Mouse (Mus musculus) ZHBTc4 (cell line): ENCODE data around the gene Hlf.

Experiments used
- DNase-seq: peaks from one replicate; pipeline ENCODE4 v3.0.0-alpha.2; 2011; ENCODE audit warnings: low read depth, low spot score

The Hlf gene

DNA sequence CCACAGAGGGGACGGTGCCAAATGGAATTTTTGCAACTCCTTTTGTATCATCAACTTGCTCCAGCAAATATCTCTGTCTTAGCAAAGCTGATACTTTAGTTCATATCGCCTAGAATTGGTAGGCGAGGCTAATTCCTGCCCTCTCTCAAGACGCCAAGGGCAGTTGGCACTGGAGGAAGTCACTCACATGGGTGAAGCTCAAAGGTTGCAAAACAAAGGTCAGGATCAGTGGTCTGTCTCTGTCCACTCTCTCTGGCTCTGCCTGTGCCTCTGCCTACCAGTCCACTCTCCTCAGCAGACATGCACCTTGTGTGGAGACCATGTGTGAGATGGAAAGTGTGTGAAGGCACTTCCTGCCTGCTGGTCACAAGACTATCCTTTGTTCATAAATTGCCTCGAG lies 48.4 kb downstream of the Hlf start:
- no peak for DNase-seq

DNA sequence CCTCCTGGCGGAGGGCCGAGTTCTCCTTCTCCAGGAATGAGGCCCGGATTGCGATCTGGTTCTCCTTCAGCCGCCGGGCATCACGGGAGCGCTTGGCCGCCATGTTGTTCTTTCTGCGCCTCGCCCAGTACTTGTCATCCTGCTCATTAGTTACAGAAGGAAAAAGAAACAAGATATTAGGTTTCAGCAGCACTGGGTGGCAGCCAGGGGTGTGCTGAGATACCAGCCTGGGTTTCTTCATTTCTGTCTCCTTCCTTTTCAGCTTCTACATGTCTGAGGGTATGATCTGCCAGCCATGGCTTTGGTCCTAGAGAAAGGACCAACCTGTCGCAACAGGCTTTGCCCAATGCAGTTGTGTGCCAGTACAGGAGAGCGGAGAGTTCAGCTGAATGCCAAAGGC lies 49.9 kb downstream of the Hlf start:
- peak; percentile 19 for DNase-seq

DNA sequence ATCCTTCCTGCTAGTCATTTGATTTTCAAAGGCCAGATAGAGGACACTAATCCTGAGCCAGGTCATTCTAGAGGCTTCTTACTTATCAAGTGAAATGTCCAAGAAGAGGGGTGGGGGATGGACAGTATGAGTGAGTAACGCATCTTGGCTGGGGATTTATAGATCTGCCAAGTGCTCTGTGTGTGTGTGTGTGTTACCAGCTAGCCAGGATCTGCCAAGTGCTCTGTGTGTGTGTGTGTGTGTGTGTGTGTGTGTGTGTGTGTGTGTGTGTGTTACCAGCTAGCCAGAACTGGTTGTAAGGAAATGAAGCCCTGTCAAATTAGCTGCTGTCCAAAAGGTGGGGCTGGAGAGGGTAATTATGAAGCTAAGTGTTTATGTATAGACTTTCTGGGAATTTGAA lies 55.9 kb downstream of the Hlf start:
- DNase-seq: no peak

DNA sequence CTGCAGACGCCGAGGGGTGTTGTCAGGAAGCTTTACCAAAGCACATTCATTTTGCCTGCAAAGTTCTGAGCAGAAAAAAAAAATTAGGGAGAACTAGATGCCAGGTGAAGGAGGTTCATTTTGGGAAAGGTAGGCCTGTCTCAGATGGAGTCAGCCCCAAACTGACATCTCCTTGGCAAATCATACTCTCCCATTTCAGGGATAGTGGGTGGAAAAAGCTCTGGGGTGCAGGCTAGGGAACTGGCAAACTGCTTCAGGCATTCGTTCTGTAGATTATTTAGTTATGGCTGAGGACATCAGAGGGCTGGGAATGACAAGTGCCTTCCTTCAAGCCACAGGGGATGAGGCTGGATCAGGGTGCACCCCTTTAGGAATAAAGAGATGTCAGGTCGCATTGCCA lies 58.0 kb downstream of the Hlf start:
- no peak for DNase-seq

DNA sequence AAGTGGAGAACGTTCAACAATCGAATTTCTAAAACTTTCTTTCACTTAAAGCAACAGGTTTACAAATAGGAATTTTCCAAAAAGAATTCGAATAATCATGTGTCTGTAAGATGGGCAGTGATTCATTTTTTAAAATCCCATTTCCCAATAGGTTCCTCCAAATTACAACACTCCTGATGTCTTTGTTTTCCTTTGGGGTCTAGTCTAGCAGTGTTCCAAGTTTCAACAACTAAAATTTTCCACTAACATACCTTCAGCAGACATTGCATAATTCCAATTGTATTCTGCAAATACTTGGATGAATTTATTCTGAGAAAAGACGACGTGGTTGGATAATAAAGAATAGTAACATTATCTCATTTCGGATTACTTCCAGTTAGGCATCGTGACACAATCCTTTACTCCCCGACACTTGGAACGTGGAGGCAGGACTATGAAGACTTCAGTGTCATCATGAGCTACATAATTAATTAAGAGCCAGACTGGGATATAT lies 60.4 kb downstream of the Hlf start:
- DNase-seq: no peak

DNA sequence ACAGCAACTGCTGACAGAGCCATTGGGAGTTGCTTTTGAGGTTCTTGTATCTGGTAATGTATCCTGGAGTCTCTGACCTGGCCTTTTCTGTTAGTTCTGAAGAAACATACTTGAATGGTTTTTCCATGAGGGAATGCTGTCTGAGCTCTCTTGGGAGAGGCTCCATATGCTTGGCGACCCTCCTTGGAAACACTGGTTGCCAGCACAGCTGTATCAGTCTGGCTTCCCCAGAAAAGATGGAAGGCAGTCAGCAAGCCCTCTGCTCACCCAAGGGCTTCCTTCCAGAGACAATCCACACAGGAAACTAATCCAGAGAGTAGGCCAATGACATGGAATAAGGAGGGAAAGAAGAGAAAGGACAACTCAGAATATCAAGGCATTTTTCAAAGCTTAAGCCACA lies 63.9 kb downstream of the Hlf start:
- no peak for DNase-seq

DNA sequence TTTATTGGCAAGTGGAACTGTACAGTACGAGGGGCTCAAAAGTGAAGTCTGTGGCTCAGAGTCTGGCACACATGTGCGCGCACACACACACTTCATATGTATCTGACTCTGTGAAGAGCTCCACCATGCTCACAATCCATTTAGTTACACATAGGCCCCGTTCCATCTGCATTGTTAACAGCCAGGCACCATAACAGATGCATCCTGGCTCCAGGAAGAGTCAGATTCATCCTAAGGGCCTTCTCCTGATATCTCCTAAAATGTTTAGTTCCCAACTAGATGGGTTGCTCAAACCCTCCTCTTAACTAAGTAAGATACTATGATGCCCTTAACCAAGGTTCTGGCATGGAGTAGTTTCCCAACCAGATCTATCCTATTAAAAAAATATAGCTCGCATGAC lies 64.5 kb downstream of the Hlf start:
- DNase-seq: no peak

DNA sequence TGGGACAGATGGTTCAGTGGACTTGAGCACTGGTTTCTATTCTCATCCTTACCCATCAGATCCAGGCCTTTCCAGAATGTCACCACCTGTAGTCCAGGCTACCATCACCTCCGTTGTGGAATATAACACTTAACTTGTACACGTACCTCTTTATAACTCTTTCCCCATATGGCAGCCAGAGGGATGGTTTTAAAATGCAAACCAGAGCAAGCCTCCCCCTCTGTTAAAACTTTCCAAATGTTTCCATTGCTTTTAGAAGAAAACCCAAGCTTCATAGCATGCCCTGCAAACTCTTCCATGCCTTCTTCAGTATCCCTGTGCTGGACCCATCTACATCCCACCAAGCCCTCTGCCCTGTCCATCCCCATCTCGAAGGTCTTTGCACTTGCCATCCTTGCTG lies 66.1 kb downstream of the Hlf start:
- DNase-seq: no peak

DNA sequence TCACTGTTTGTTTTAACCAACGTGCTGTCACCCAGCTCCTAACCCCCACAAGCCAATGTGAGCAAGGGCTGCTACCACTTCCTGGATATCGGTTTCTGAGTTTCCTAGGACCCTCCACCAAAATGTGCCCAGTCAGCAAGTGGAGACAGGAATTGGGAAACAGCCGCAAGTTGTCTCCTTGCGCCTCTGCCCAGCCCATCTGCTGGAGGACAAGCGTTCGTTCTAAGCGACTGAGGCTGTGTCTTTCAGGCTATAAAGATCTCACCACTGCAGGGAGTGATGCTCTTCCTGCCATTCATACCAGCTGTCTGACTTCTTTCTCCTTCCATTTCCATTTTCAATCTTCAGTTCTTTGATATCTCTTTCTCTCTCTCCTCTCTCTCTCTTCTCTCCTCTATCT lies 69.8 kb downstream of the Hlf start:
- no peak for DNase-seq

DNA sequence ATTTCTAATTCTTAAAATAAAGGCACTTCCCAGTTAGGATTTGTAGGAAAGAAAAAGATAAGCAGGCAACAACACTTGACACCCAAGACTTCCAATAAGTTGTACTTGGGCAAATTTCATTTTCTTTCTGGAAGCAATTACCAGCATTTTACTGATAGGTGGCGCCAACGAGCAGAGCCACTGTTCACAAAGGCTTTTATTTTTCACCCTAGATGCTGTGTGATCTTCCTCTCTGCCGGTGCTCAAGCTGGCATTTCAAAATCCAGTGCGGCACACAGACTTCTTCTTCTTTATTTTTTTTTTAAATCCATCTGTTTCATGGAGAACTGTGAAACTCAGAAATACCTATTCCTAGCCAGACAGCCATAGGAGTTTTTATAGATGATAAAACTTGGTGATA lies 73.2 kb downstream of the Hlf start:
- peak; percentile 51 for DNase-seq

DNA sequence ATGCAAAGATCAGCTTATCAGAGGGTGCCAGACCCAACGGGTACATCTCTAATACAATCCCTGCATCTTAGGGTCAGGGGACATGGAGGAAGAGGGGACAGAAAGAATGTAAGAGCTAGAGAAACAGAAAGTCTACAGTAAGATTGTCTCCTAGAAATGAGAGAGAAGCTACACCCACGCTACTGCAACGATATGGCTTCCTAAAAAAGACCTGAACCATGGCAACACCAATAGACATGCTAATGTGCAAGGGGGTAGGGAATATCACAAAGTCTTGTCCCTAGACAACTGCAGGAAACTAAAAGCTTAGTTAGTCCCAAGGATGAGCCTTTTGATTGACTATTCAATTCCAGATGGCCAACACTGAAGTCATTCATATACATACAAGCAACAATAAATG lies 76.1 kb downstream of the Hlf start:
- DNase-seq: no peak

DNA sequence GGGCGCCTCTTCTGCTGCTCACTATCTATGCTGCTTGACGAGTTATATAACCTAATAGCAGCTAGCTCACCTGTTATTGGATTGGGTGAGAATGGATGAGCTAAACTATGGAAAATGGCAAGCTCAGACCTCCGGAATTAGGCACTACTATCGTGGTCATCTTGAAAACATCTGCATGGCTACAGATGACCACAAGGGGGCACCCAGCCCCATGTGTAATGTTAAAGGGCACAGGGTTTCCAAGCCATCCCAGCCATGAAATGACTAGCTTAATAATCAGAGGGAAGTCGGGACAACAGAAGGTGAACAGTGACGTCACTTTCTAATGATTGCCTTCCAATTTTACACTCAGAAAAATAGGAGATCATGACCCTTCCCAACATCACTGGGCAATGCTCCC lies 83.7 kb downstream of the Hlf start:
- DNase-seq: peak; percentile 61

DNA sequence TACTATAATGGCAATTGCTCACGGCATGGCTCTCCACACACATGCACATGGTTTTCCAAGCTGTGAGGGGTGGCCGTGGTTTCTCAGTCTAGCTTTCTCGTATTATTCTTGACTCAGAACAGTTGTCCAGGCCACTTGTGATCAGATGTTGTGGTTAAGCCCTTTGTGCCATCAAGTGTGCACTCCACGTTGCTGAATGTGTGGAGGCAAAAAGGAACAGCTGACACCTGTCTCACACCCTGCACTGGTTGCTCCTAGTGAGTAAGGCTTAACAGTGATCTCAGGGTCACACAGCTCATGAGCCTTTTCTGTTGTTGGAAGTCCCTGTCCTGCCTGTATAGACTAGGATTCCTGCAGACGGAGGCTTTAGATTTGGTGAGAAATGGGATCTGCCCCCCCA lies 84.6 kb downstream of the Hlf start:
- DNase-seq: no peak

DNA sequence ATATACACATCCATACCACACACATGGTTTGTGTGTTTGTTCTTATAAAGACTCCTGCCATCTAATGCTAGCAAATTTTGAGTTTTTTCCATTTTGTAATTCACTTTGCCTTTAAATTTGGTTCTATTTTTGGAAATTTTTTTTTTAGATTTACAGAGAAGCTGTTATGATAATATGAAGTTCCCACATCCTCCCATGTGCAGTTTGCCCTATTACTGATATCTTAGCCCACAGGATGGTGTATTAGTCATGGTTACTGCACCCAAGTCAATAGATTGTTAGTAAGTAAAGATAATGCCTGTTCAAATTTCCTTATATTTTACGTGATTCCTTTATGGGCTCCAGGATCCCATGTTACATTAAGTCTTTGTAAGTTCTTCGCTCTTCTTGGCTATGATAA lies 96.1 kb downstream of the Hlf start:
- no peak for DNase-seq

DNA sequence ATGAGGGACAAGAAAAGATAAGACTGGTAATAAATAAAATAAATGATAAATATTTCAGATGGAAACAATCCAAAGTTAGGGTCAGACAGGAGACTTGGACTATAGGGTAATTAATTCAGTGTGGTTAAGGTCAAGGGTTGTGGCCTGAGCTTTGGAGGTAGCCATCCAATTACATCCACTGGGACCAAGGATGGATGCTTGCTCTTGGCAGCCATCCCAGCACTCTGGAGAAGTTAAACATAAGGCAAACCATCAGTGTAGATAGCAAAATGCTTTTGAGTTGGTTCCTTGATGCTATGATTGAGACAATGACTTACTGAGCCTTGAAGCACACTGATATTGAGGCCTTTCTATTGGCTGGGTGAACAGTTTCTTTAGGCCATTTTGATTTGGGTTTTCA lies 97.9 kb downstream of the Hlf start:
- DNase-seq: no peak

DNA sequence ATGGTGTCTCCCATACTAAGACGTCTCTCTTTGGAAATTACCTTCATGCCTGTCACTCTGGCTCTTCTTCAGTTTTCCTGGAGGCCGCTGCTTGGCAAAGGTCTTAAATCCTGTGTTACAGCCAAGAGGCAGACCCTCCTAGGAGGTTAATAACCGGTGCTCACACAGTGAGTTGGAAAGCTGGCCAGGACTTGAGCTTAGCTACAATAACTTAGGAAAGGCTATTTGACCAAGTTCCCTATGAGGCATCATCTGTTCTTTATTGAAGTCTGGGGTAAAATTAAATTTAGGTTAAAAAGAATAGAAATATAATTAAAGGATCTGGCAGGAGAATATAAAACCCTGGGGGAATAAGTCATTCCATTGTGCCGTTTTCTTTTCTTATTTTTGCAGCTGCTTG lies 99.5 kb downstream of the Hlf start:
- DNase-seq: no peak

DNA sequence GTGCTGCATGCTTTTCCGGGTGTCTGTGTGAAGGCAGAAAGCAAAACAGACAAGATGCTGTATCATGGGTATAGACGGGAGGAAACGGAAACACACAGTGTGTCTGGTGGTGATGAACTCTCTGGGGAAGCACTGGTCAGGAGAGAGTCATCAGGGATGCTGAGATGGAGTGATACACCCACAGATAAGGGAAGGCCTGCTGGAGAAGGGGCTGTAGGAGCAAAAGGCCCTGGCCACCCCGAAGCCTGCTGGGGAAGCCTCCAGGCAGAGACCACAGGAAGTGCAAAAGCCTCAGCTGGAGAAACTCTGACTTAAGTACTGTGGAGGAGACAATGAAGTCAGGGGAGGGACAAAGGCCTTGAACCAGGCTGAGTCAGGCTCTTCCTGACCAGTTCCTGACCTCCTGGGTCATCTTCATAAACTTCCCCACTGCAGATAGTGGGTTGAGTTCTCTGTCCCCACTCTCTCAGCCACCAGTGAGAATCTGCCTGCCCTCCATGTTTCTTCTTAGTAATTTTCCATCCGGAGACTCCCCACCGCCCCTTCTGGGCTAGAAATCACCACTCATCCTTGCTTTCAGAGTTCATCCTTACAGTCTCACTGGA lies 104.0 kb downstream of the Hlf start:
- no peak for DNase-seq
